Mouse (Mus musculus): ENCODE data around the gene Jagn1.

- TF ChIP-seq CTCF (IDR thresholded peaks at IDR 0.05; ENCODE audit: insufficient read depth, low read length) (no peak), POLR2A (IDR thresholded peaks at IDR 0.05; ENCODE audit: borderline replicate concordance, extremely low read depth, low read depth, low read length) (no peak)
Observed at GRCm38 (mm10) chr6:113418441-113419198, 23.7 kb upstream of the Jagn1 start.
